Mouse (Mus musculus): ENCODE data around the gene Sfmbt1. TPM values are rescaled to one million over a fixed set of nuclear protein-coding genes. Genes with fewer than 3 reads are reported as not detected.

Sfmbt1 gene
- polyA plus RNA-seq, 2 experiments, result 3.9 to 11.9 TPM

DNA sequence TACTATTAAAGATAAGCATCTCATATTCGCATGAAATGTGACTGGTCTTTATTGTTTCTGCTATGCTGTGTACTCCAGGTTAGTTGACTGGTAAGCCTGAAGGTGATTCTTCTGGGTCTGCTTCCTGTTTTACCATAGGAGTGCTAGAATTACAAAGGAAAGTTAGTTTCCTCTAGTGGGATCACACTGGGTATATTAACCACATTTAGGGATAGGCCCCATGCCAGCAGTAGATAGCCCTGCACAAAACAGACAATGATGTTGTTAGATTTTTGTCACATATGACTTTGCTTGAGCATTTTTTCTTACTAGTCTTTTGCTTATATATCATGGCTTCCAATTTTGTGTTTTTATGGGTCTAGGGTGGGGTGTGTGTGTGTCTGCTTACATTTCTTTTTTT is 21.8 kb downstream of the Sfmbt1 start:
- Histone ChIP-seq H3K9ac (replicated peaks) (no peak overlapping the region), H3K36me3 (replicated peaks; ENCODE audit: control insufficient read depth, insufficient read depth, low read depth) (no peaks in the 10 kb centered on the region), H3K4me2 (ENCODE audit: low read depth) (no peak overlapping the region), H3K4me1 (replicated peaks; ENCODE audit: control insufficient read depth in 2 of 2, insufficient read depth in 2 of 2, low read length in 1 of 2) (peaks cover 0 to 13% of the 10 kb centered on the region in 2 experiments; a peak in 3 of 4 replicates), H3K4me3 (ENCODE audit: insufficient read depth in 1 of 2, low read depth in 2 of 2, low read length in 2 of 2) (no peak overlapping the region), H3K27me3 (ENCODE audit: control insufficient read depth, insufficient read depth, low read length) (no peaks in the 10 kb centered on the region), H3K27ac (no peak overlapping the region), H3K9me3 (ENCODE audit: control insufficient read depth, low read length) (no peaks in the 10 kb centered on the region)
- 64% methylated on average over 1 of the region's 1 CpGs for WGBS (ENCODE audit: insufficient replicate concordance)
- DNase-seq (ENCODE audit: low read depth in 3 of 3, low spot score in 3 of 3), result no peak
- no peak for ATAC-seq (ENCODE audit: insufficient read depth)
- no peak for TF ChIP-seq CTCF (IDR thresholded peaks at IDR 0.05; ENCODE audit: low read depth)
- TF ChIP-seq EP300 (IDR thresholded peaks at IDR 0.05; ENCODE audit: low read depth), result no peak

DNA sequence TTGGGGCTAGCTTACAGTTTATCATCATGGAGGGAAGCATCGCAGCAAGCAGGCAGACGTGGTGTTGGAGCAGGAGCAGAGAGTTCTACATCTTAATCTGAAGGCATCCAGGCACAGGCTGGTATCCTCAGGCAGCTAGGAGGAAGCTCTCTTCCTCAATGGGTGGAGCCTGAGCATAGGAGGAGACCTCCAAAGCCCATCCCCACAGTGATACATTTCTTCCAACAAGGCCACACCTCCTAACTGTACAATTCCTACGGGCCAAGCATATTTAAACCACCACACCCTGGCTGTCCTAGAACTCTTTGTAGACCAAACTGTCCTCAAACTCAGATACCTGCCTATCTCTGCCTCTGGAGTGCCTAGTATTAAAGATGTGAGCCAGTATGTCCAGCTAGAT is 29.2 kb downstream of the Sfmbt1 start:
- H3K4me2 ChIP-seq (ENCODE audit: low read depth), result no peak overlapping the region
- TF ChIP-seq EP300 (IDR thresholded peaks at IDR 0.05; ENCODE audit: low read depth) (no peak), CTCF (IDR thresholded peaks at IDR 0.05; ENCODE audit: low read depth) (no peak)
- no peaks in the 10 kb centered on the region for H3K27me3 ChIP-seq (ENCODE audit: control insufficient read depth, insufficient read depth, low read length)
- DNase-seq (ENCODE audit: low read depth in 3 of 3, low spot score in 3 of 3), result no peak
- H3K27ac ChIP-seq, result no peak overlapping the region
- no peaks in the 10 kb centered on the region for H3K9me3 ChIP-seq (ENCODE audit: control insufficient read depth, low read length)
- H3K4me3 ChIP-seq (ENCODE audit: insufficient read depth in 1 of 2, low read depth in 2 of 2, low read length in 2 of 2), result no peak overlapping the region
- H3K4me1 ChIP-seq (replicated peaks; ENCODE audit: control insufficient read depth in 2 of 2, insufficient read depth in 2 of 2, low read length in 1 of 2), result 0 out of 4 replicates have a peak, but pooled peaks cover 0 to 2% of the 10 kb centered on the region in 2 experiments
- no peak for ATAC-seq (ENCODE audit: insufficient read depth)
- H3K9ac ChIP-seq (replicated peaks), result no peak overlapping the region
- 47% methylated on average over 3 of the region's 3 CpGs for WGBS (ENCODE audit: insufficient replicate concordance)
- H3K36me3 ChIP-seq (replicated peaks; ENCODE audit: control insufficient read depth, insufficient read depth, low read depth), result no peaks in the 10 kb centered on the region

DNA sequence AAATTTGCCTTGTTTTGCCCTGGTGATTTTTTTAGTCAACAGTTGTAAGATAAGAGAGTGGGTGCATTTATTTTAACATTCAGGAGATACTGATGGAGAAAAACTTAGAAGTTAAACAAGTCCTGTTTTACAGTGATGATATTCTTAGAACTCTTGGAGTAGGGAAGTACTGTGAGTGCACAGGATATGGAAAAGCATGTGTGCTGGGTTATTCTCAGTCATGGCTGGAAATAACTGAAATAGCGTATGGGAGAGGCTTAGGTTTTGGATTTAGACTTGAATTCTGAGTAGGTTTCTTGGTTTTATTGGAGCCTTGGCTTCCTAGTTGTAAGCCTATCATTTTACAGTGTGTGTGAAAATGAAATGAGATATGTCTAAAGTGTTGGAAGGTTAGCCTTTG is 31.5 kb downstream of the Sfmbt1 start:
- Histone ChIP-seq H3K27ac (no peak overlapping the region), H3K9ac (replicated peaks) (no peak overlapping the region), H3K4me3 (ENCODE audit: insufficient read depth in 1 of 2, low read depth in 2 of 2, low read length in 2 of 2) (no peak overlapping the region), H3K9me3 (ENCODE audit: control insufficient read depth, low read length) (no peaks in the 10 kb centered on the region), H3K4me2 (ENCODE audit: low read depth) (no peak overlapping the region), H3K27me3 (ENCODE audit: control insufficient read depth, insufficient read depth, low read length) (no peaks in the 10 kb centered on the region), H3K4me1 (replicated peaks; ENCODE audit: control insufficient read depth in 2 of 2, insufficient read depth in 2 of 2, low read length in 1 of 2) (0 out of 4 replicates have a peak, but pooled peaks cover 0 to 2% of the 10 kb centered on the region in 2 experiments), H3K36me3 (replicated peaks; ENCODE audit: control insufficient read depth, insufficient read depth, low read depth) (no peaks in the 10 kb centered on the region)
- no peak for ATAC-seq (ENCODE audit: insufficient read depth)
- WGBS (ENCODE audit: insufficient replicate concordance), result 83% methylated on average over 1 of the region's 1 CpGs
- no peak for TF ChIP-seq EP300 (IDR thresholded peaks at IDR 0.05; ENCODE audit: low read depth)
- no peak for TF ChIP-seq CTCF (IDR thresholded peaks at IDR 0.05; ENCODE audit: low read depth)
- DNase-seq (ENCODE audit: low read depth in 3 of 3, low spot score in 3 of 3), result no peak

DNA sequence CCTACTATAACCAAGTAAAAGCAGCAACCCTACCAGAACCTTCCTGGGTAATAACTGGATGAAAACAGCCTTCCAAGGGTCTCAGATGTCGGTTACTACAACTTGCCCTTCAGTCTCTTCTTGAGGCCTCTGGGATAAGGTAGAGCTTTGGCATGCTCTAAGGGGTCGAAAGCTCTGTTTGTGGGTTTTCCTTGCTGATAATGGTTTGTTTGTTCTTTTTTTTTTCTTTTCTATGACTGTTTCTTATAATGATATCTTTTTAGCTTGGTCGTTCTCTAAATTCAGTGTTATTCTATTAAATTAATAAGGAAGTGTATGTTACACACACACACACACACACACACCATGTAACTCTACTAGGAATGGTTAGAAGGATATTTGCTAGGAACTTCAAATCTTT is 42.6 kb downstream of the Sfmbt1 start:
- no peak for TF ChIP-seq EP300 (IDR thresholded peaks at IDR 0.05; ENCODE audit: low read depth)
- no peak for TF ChIP-seq CTCF (IDR thresholded peaks at IDR 0.05; ENCODE audit: low read depth)
- no peak overlapping the region for H3K4me3 ChIP-seq (ENCODE audit: insufficient read depth in 1 of 2, low read depth in 2 of 2, low read length in 2 of 2)
- ATAC-seq (ENCODE audit: insufficient read depth), result no peak
- no peak overlapping the region for H3K4me2 ChIP-seq (ENCODE audit: low read depth)
- no peak overlapping the region for H3K27ac ChIP-seq
- H3K4me1 ChIP-seq (replicated peaks; ENCODE audit: control insufficient read depth in 2 of 2, insufficient read depth in 2 of 2, low read length in 1 of 2), result peaks cover 0 to 3% of the 10 kb centered on the region in 2 experiments; a peak in 2 of 4 replicates
- H3K9me3 ChIP-seq (ENCODE audit: control insufficient read depth, low read length), result no peaks in the 10 kb centered on the region
- WGBS (ENCODE audit: insufficient replicate concordance), result 56% methylated on average over 3 of the region's 3 CpGs
- H3K36me3 ChIP-seq (replicated peaks; ENCODE audit: control insufficient read depth, insufficient read depth, low read depth), result no peaks in the 10 kb centered on the region
- H3K27me3 ChIP-seq (ENCODE audit: control insufficient read depth, insufficient read depth, low read length), result no peaks in the 10 kb centered on the region
- no peak for DNase-seq (ENCODE audit: low read depth in 3 of 3, low spot score in 3 of 3)
- H3K9ac ChIP-seq (replicated peaks), result no peak overlapping the region

DNA sequence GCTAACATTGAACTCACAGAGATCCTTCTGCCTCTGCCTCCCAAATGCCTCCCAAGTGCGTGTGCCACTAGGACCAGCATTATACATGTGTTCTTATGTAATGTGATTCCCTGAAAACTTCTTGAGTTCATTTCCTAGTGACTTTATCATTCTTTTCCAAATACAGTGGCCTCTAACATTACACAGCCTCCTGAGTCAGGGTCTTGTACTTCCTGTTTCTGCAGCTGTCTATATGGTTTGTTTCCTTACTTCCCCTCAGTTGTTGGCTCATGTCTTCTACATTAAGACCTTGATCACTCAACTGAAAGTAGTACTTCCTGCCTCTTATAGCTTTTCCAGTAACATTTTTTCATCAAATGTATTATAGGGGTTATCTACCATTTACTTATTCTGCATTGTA is 46.6 kb downstream of the Sfmbt1 start:
- Histone ChIP-seq H3K9me3 (ENCODE audit: control insufficient read depth, low read length) (no peaks in the 10 kb centered on the region), H3K4me3 (ENCODE audit: insufficient read depth in 1 of 2, low read depth in 2 of 2, low read length in 2 of 2) (no peak overlapping the region), H3K36me3 (replicated peaks; ENCODE audit: control insufficient read depth, insufficient read depth, low read depth) (no peaks in the 10 kb centered on the region), H3K27me3 (ENCODE audit: control insufficient read depth, insufficient read depth, low read length) (no peaks in the 10 kb centered on the region), H3K4me2 (ENCODE audit: low read depth) (no peak overlapping the region), H3K4me1 (replicated peaks; ENCODE audit: control insufficient read depth in 2 of 2, insufficient read depth in 2 of 2, low read length in 1 of 2) (peaks cover 3 to 9% of the 10 kb centered on the region in 2 experiments; a peak in 3 of 4 replicates), H3K9ac (replicated peaks) (no peak overlapping the region), H3K27ac (no peak overlapping the region)
- DNase-seq (ENCODE audit: low read depth in 3 of 3, low spot score in 3 of 3) (no peak), ATAC-seq (ENCODE audit: insufficient read depth) (no peak)
- TF ChIP-seq CTCF (IDR thresholded peaks at IDR 0.05; ENCODE audit: low read depth), result no peak
- no peak for TF ChIP-seq EP300 (IDR thresholded peaks at IDR 0.05; ENCODE audit: low read depth)
- WGBS (ENCODE audit: insufficient replicate concordance), result 73% methylated on average over 1 of the region's 1 CpGs

All from liver, embryonic 14.5 days (tissue).